Mouse (Mus musculus) thymus, postnatal 0 days (tissue): ENCODE results near the gene Asnsd1. TPM values are rescaled to one million over a fixed set of nuclear protein-coding genes. Genes with fewer than 3 reads are reported as not detected.
"Not testable (repeated sequence)": the region's sequence is repeated elsewhere in the genome, so short reads cannot be mapped to it uniquely, and the experiment has no call there.

ENCODE experiments used
- DNase-seq: peaks from one replicate; pipeline ENCODE4 v3.0.0-alpha.2; 2015; ENCODE audit warnings: low spot score
- polyA plus RNA-seq: library from polyadenylated mRNA; unstranded; fragments of >200 nt; fragmentation: Nextera tagmentation; extraction: Ambion mirVana; gene quantifications from 2 replicates; pipeline ENCODE4 v1.2.1, GENCODE M21; 2015

Asnsd1 gene
- polyA plus RNA-seq, result 62.4 and 62.9 TPM in 2 replicates

GRCm38 (mm10) chr1:53352327-53353261 is at the start of gene Asnsd1, which contains the start of the genes Asdurf and Gm28551:
TSS of gene Asnsd1 (minus strand) at chr1:53352752.
TSS of gene Asdurf (minus strand) at chr1:53352619.
TSS of gene Gm28551 (minus strand) at chr1:53352667.
- DNase-seq, result peak; percentile 99

- DNase-seq, result not testable (repeated sequence)
Observed at GRCm38 (mm10) chr1:53393936-53394760, 41.6 kb upstream of the Asnsd1 start.

- DNase-seq, result no peak
Observed at GRCm38 (mm10) chr1:53388762-53389161, 36.2 kb upstream of the Asnsd1 start.

GRCm38 (mm10) chr1:53384085-53384688 is 31.6 kb upstream of the Asnsd1 start:
- DNase-seq, result no peak

DNA sequence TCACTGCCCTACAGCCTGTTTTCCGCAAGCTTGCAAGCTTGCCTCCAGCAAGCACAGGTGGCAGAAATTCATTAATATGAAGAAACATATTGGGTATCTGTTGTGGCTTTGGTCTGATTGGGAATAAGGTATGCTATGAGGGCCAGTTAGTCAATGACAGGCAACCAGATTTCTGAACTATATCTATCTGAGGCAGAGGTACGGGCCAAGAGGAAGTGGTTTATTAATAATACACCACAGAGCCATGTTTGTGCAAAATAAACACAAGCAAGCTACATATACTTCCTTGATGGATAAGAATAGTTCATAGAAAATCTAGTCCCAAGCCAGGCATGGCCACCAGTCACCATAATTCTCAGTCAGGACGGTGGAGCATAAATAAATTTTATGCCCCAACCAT is 25.2 kb upstream of the Asnsd1 start:
- no peak for DNase-seq

GRCm38 (mm10) chr1:53375965-53376364 is 23.4 kb upstream of the Asnsd1 start:
- not testable (repeated sequence) for DNase-seq

DNA sequence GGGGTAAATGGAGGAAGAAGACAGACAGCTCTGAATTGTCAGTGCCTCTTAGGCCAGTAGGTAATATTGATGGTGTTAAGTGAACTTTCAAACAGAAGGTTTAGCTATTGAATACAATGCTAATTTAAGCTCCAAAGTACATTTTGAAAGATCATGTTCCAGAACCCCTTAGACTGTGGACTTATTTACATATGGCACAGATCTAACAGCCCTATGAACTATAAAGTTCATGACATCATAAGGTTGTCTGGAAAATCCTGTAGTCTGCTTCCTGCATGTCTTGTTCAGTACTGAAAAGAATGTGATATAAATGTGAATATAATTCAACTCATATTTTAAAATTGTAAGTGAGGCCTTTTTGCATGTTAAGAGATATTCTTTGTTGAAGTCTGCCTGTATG is 6.4 kb upstream of the Asnsd1 start:
- DNase-seq, result no peak

GRCm38 (mm10) chr1:53341071-53341470 is 11.5 kb downstream of the Asnsd1 start:
- DNase-seq, result no peak

DNA sequence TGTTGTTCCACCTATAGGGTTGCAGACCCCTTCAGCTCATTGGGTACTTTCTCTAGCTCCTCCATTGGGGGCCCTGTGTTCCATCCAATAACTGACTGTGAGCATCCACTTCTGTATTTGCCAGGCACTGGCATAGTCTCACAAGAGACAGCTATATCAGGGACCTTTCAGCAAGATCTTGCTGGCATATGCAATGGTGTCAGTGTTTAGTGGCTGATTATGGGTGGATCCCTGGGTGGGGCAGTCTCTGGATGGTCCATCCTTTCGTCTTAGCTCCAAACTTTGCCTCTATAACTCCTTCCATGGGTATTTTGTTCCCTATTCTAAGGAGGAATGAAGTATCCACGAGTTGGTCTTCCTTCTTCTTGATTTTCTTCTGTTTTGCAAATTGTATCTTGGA is 15.1 kb downstream of the Asnsd1 start:
- DNase-seq, result not testable (repeated sequence)

DNA sequence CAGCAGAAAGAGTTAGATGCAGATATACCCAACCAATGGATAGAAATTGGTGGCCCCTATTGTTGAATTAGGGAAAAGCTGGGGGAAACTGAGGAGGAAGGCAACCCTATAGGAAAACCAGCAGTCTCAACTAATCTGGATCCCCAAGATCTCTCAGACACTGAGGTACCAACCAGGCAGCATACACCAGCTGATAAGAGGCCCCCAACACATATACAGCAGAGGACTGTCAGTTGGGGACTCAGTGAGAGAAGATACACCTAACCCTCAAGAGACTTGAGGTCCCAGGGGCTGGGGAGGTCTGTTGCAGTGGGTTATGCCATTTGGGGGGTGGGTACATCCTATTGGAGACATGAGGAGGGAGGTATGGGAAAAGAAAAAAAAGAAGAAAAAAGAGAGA is 17.1 kb downstream of the Asnsd1 start:
- DNase-seq, result no peak

DNA sequence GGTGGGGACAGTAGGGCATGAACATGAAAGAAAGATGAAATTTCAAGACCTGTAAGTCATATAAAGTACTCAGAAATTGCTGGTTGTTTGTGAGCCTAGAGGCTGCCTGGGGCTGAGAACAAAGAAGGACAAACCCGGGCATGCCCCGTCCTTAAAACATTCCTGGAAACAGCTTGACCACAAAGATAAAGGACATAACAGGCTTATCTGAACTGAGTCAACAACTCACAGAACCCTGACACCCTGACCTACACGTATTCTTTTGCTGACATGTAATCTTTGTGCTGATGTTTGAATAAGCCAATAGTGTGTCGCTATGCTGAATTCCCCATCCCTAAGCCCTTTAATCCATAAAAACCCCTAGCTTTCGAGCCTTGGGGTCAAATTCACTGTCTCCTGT is 19.0 kb downstream of the Asnsd1 start:
- DNase-seq, result not testable (repeated sequence)

DNA sequence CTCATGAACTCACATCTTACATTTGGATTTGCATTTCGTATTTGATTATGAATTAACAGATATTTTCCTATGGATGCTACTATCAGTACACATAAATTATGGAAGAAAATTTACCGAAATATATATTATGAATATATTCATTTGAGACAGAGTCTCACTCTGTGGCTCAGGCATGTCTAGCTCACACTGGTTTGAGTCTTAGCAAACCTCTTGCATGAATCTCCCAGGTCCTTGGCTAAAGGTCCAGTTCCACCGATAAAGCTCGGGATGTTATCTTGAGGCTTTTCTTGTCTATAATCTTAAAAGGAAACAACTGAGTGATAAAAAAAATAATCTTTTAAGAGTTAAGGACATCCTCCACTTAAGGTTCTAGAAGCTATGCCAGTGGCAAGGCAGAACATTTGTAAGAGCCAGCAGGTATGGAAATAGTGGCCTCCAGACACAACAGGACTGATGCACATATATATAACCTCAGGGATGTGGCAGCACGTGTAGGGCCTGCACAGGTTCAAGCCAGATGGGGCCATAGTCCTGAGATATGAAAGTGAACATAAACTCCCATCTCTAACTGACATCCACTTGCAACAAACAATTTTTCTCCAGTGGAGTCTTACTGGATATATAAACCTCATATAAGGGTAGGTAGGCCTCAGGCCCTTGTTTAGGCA is 27.6 kb downstream of the Asnsd1 start:
- DNase-seq, result no peak

DNA sequence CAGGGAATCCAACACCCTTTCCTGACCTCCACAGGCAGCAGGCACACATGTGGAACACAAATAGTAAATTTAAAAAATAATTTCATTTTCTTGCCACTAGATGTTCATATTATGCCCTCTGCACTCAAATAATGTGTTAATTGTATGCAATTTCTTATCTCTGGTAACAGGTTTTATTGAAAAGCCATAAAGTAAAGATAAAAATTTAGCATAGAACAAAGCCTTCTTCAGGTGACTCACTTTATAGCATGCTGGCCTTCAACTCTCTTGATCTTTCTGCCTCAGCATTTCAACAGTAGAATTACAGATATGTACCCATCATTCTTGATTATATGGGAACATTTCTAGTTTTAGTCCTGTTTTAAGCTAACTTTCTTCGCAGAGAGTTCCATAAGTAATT is 28.3 kb downstream of the Asnsd1 start:
- DNase-seq, result no peak

DNA sequence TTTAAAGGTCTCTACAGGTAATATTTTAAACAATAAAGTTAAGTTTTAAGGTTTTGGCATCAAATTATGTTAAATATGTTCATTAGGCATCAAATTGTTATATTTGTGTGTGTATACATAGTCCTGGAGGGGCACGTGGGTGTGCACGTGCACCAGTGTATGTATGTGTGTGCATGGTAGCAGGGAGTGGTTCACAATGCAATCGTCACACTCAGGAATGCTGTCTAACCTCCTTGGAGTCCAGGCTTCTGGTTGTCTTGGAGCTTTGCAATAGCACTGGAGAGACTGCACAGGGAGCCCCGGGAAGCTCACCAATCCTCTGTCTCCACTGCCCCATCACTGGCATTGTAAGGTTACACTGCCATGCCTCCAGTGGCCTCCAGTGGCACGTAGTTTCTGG is 29.3 kb downstream of the Asnsd1 start:
- no peak for DNase-seq

- DNase-seq, result no peak
Observed at GRCm38 (mm10) chr1:53321662-53322344, 30.7 kb downstream of the Asnsd1 start.

- peak; percentile 86 for DNase-seq
Observed at GRCm38 (mm10) chr1:53312989-53313967, 39.3 kb downstream of the Asnsd1 start, which contains the start of gene Osgepl1. TSS of gene Osgepl1 (plus strand) at chr1:53313624.

- no peak for DNase-seq
Observed at GRCm38 (mm10) chr1:53300506-53300905, 52.0 kb downstream of the Asnsd1 start.

DNA sequence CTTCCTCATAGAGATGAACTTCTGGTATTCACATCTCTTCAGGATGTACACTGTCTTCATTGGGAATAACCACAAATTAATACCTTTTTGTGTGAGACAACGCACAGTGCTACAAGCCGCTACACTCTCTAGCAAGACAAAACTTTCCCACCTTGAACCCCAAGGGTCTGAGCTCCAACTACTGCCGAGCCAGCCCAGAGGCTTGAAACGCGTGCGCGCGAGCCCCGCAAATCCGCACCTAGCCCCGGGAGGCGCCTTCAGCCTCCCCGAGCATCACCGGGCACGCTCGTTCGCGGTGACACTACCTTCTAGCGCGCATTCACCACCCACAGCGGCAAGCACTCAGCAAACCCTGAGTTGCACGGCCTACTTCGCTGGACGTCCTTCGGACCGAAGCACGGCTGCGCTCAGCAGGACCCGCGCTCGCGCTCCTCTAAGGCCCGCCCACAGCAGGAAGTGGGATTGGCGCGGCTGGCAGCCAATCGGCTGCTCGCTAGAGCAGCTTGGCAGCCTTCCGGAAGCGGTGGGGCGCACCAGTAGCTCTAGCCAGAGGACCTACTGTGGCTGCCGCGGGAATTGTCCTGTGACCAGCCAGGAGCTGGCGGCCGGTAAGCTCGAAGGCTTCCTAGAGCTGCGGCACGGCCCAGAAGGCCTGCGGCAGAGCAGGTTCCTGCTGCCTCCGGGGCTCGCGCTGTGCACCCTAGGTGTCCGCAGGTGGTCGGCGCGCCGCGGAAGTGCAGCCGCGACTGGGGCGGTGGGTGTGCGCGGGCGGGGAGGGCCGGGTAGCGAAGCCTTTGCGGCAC is 55.8 kb downstream of the Asnsd1 start, which contains the start of the genes Pms1, Ormdl1 and Gm28778:
Gene Pms1, minus strand, starts transcription at position 438 of the 803 bp plus-strand sequence.
Gene Ormdl1, plus strand, starts transcription at position 515 of the 803 bp plus-strand sequence.
Gene Gm28778, plus strand, starts transcription at position 531 of the 803 bp plus-strand sequence.
- DNase-seq, result peak; percentile 93
